In the genomic region with DNA sequence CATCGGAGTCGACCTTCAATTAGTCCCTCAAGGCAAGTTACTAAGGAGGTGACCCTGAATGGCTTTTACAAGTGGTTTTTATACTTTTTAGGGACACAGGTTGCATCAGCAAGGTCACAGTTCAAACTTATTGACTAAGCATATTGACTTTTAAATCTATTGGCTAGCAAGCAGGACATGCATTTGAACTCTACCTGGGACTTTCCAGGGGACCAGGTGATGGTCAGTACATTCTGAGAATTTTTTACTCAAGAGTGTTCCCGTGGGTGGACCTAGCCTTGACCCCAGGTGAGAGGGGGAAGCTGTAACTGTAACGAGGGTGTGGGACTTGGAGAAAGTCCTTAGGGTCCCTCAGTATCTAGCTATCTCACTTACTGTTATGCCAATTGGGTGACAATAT, we compare ENCODE assay signal across 26 mouse cellular contexts. TPM values are rescaled to one million over a fixed set of nuclear protein-coding genes. Genes with fewer than 3 reads are reported as not detected.
DNase-seq lines count a peak whose midpoint lies in the region; ATAC-seq and TF ChIP-seq lines count a peak whose summit lies in the region.
"Had no signal": no experiment of that assay in that cellular context is flagged by ENCODE, and none has a peak within 500 bp of the region (broad histone marks: within the 10 kb centered on the region; RNA-seq: fewer than 3 reads in every experiment).

No protein-coding gene starts in this region.

- H3K27me3 ChIP-seq in liver, embryonic 15.5 days = 0 out of 2 replicates have a peak, but pooled peaks cover 7% of the 10 kb centered on the region
- H3K27me3 ChIP-seq in liver, embryonic 11.5 days (replicated peaks; ENCODE audit: control insufficient read depth, insufficient read depth, low read length) = no peaks in the 10 kb centered on the region
- no peaks in the 10 kb centered on the region for H3K27me3 ChIP-seq in liver, postnatal 0 days (ENCODE audit: insufficient read depth, low read length)
- H3K27me3 ChIP-seq: embryonic facial prominence, embryonic 12.5 days; forebrain, embryonic 13.5 days; forebrain, embryonic 15.5 days had no signal

- WGBS in liver, embryonic 15.5 days (ENCODE audit: insufficient replicate concordance) = 41% methylated on average over 4 of the region's 4 CpGs
- 59% methylated on average over 4 of the region's 4 CpGs for WGBS in liver, embryonic 11.5 days
- 49% methylated on average over 4 of the region's 4 CpGs for WGBS in liver, postnatal 0 days (ENCODE audit: insufficient replicate concordance)

- TF ChIP-seq CTCF in liver, postnatal 0 days (IDR thresholded peaks at IDR 0.05; ENCODE audit: low read depth) = no peak

- TF ChIP-seq EP300 in liver, postnatal 0 days (IDR thresholded peaks at IDR 0.05; ENCODE audit: low read depth) = peak; percentile 81

- H3K27ac ChIP-seq in liver, embryonic 15.5 days (replicated peaks) = no peak overlapping the region
- H3K27ac ChIP-seq in liver, embryonic 11.5 days (ENCODE audit: low read depth, low read length) = no peak overlapping the region
- peak overlapping the region; percentile 70 for H3K27ac ChIP-seq in liver, postnatal 0 days (ENCODE audit: low read depth)
- H3K27ac ChIP-seq: embryonic facial prominence, embryonic 10.5 days; embryonic facial prominence, embryonic 12.5 days; forebrain, embryonic 13.5 days; forebrain, embryonic 15.5 days had no signal

- no peaks in the 10 kb centered on the region for H3K9me3 ChIP-seq in liver, embryonic 15.5 days (replicated peaks)
- no peaks in the 10 kb centered on the region for H3K9me3 ChIP-seq in liver, embryonic 11.5 days (ENCODE audit: control insufficient read depth, low read length)
- H3K9me3 ChIP-seq in liver, postnatal 0 days (ENCODE audit: low read length) = 0 out of 2 replicates have a peak, but pooled peaks cover 2% of the 10 kb centered on the region
- H3K9me3 ChIP-seq: embryonic facial prominence, embryonic 10.5 days; embryonic facial prominence, embryonic 12.5 days; forebrain, embryonic 13.5 days; forebrain, embryonic 15.5 days; G1E had no signal

- peak; percentile 63 for ATAC-seq in liver, embryonic 15.5 days (ENCODE audit: insufficient read depth)
- ATAC-seq in liver, embryonic 11.5 days (replicated peaks; ENCODE audit: low FRiP score) = no peak
- peak; percentile 92 for ATAC-seq in liver, postnatal 0 days
- ATAC-seq: activated CD4-positive, CD25-positive, alpha-beta regulatory T cell, adult 4 months; CD4-positive, CD25-positive, alpha-beta regulatory T cell, adult 4 months; forebrain, embryonic 13.5 days; forebrain, embryonic 15.5 days; Patski had no signal

- H3K9ac ChIP-seq in liver, embryonic 15.5 days = no peak overlapping the region
- H3K9ac ChIP-seq in liver, embryonic 11.5 days (ENCODE audit: low read depth, low read length) = no peak overlapping the region
- H3K9ac ChIP-seq in liver, postnatal 0 days (replicated peaks) = no peak overlapping the region
- H3K9ac ChIP-seq: embryonic facial prominence, embryonic 12.5 days; forebrain, embryonic 13.5 days; forebrain, embryonic 15.5 days had no signal

- no peak overlapping the region for H3K4me3 ChIP-seq in liver, embryonic 15.5 days (replicated peaks)
- H3K4me3 ChIP-seq in liver, embryonic 11.5 days (ENCODE audit: low read depth, low read length) = no peak overlapping the region
- H3K4me3 ChIP-seq in liver, postnatal 0 days (ENCODE audit: low read depth, low read length) = no peak overlapping the region
- H3K4me3 ChIP-seq: embryonic facial prominence, embryonic 10.5 days; embryonic facial prominence, embryonic 12.5 days; forebrain, embryonic 13.5 days; forebrain, embryonic 15.5 days had no signal

- no peak overlapping the region for H3K4me2 ChIP-seq in liver, embryonic 15.5 days
- no peak overlapping the region for H3K4me2 ChIP-seq in liver, embryonic 11.5 days
- no peak overlapping the region for H3K4me2 ChIP-seq in liver, postnatal 0 days (ENCODE audit: low read depth, low read length)
- H3K4me2 ChIP-seq: embryonic facial prominence, embryonic 12.5 days; forebrain, embryonic 13.5 days; forebrain, embryonic 15.5 days had no signal

- no peaks in the 10 kb centered on the region for H3K4me1 ChIP-seq in liver, embryonic 15.5 days (replicated peaks)
- no peaks in the 10 kb centered on the region for H3K4me1 ChIP-seq in liver, embryonic 11.5 days (replicated peaks; ENCODE audit: control insufficient read depth, insufficient read depth, low read length)
- peaks cover 8% of the 10 kb centered on the region for H3K4me1 ChIP-seq in liver, postnatal 0 days (ENCODE audit: insufficient read depth)
- H3K4me1 ChIP-seq: embryonic facial prominence, embryonic 12.5 days; forebrain, embryonic 15.5 days had no signal

- H3K36me3 ChIP-seq in liver, embryonic 15.5 days (replicated peaks) = no peaks in the 10 kb centered on the region
- H3K36me3 ChIP-seq in liver, embryonic 11.5 days (ENCODE audit: control insufficient read depth, insufficient read depth, low read length) = no peaks in the 10 kb centered on the region
- no peaks in the 10 kb centered on the region for H3K36me3 ChIP-seq in liver, postnatal 0 days (replicated peaks; ENCODE audit: insufficient read depth, low read length)
- H3K36me3 ChIP-seq: embryonic facial prominence, embryonic 10.5 days; embryonic facial prominence, embryonic 12.5 days; forebrain, embryonic 15.5 days; G1E had no signal

- peak; percentile 10 for DNase-seq in heart, adult 11 months
- no peak for DNase-seq in heart, postnatal 4 days
- no peak for DNase-seq in liver, embryonic 11.5 days (ENCODE audit: low spot score)
- DNase-seq in liver, postnatal 0 days = peak; percentile 25
- DNase-seq: adrenal gland, adult 8-10 months; adrenal gland, postnatal 14 days; adrenal gland, postnatal 36 days; B cell, adult 2 months; cerebellum, adult 11-12 months; cerebellum, adult 2 months; cerebellum, adult 9-10 months; cerebellum, postnatal 10 days; cerebellum, postnatal 25 days had no signal

RNA-seq across cellular contexts. Expression of gene Cga, which starts 7.6 kb away (rescaled TPM):
- not detected for total RNA-seq in heart, postnatal 4 days (2021)
- 0.23 and 0.26 TPM in 2 replicates for polyA plus RNA-seq in liver, embryonic 15.5 days (2015; fragmentation: Nextera tagmentation; extraction: Ambion mirVana)
- polyA plus RNA-seq in liver, embryonic 11.5 days (2014; fragmentation: Nextera tagmentation; extraction: Ambion mirVana) = 0.29 TPM in 1 of 2 replicates, not detected in the other
- 2.0 and 2.2 TPM in 2 replicates for polyA plus RNA-seq in liver, postnatal 0 days (2015; fragmentation: Nextera tagmentation; extraction: Ambion mirVana)
- total RNA-seq: adrenal gland, adult 18-20 months; adrenal gland, adult 8-10 months; adrenal gland, postnatal 14 days; adrenal gland, postnatal 36 days; CH12.LX; G1E had no signal
- polyA plus RNA-seq: activated CD4-positive, CD25-positive, alpha-beta regulatory T cell, adult 4 months; CD4-positive, CD25-positive, alpha-beta regulatory T cell, adult 4 months; cerebellum, adult 2 months; cortical plate, adult 2 months; forebrain, embryonic 11.5 days; forebrain, embryonic 13.5 days; forebrain, embryonic 15.5 days; G1E; Patski had no signal

RNA-seq across cellular contexts. Expression of gene Zfp292, which starts 18.4 kb away (rescaled TPM):
- total RNA-seq in heart, postnatal 4 days (2021) = 10 to 100 TPM; 23.4 to 24.6 TPM
- 3.8 and 4.3 TPM in 2 replicates for polyA plus RNA-seq in liver, embryonic 15.5 days (2015; fragmentation: Nextera tagmentation; extraction: Ambion mirVana)
- polyA plus RNA-seq in liver, embryonic 11.5 days (2014; fragmentation: Nextera tagmentation; extraction: Ambion mirVana) = 16.2 and 16.8 TPM in 2 replicates
- 3.6 and 4.5 TPM in 2 replicates for polyA plus RNA-seq in liver, postnatal 0 days (2015; fragmentation: Nextera tagmentation; extraction: Ambion mirVana)

Comparison
In these comparisons a context has a peak if more than half of its experiments do, and no peak if none do; other contexts are left out.
1. DNase-seq: peak in heart, adult 11 months (single experiment) and liver, postnatal 0 days (single experiment); none in heart, postnatal 4 days (single experiment) and liver, embryonic 11.5 days (single experiment).